Mouse (Mus musculus): ENCODE data around the gene Aldh3b3. TPM values are rescaled to one million over a fixed set of nuclear protein-coding genes. Genes with fewer than 3 reads are reported as not detected.
"Not testable (repeated sequence)": the region's sequence is repeated elsewhere in the genome, so short reads cannot be mapped to it uniquely, and the experiment has no call there.

Aldh3b3 gene
- polyA plus RNA-seq, 1 experiment from 2014 or later: not detected

DNA sequence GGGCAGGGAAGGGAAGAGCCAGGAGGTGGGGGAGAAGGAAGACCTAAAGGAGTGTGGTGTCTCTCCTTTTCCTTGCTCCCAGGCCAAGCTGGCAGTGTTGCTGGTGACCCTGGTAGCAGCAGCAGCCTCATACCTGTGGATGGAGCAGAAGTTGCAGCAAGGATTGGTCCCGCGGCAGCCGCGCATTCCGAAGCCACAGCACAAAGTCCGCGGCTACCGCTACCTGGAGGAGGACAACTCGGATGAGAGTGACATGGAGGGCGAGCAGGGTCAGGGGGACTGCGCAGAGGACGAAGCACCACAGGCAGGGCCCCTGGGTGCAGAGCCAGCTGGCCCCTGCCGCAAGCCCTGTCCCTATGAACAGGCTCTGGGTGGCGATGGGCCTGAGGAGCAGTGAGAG is 9.9 kb upstream of the Aldh3b3 start:
- 70% methylated on average over 13 of the region's 14 CpGs for WGBS
- Histone ChIP-seq H3K27ac (ENCODE audit: low read length) (no peak overlapping the region), H3K27me3 (ENCODE audit: control insufficient read depth, insufficient read depth, low read length) (no peaks in the 10 kb centered on the region)

DNA sequence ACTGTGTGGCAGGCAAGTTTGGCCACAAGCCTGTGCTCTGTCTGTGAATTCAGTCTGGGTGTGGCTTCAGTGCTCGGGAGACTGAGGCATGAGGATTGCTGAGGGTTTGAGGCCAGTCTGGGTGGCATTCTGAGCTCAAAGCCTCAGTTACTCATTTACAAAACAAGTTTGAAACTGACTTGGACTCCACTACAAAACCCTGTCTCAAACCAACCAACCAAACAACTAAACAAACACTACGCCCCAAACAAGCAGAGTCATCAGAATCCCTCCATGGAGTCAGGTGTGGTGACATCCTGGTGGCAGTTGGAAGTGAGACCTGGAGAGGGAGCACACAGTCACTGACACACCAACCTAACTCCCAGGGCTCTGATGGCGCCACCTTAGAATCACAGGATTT is 8.1 kb upstream of the Aldh3b3 start:
- Histone ChIP-seq H3K9me3 (replicated peaks; ENCODE audit: control insufficient read depth, low read length) (no peaks in the 10 kb centered on the region), H3K4me2 (ENCODE audit: low read depth, low read length) (no peak overlapping the region), H3K4me1 (ENCODE audit: control insufficient read depth, insufficient read depth, low read length) (peaks cover 12% of the 10 kb centered on the region), H3K27me3 (ENCODE audit: control insufficient read depth, insufficient read depth, low read length) (no peaks in the 10 kb centered on the region), H3K4me3 (ENCODE audit: low read length) (no peak overlapping the region), H3K9ac (ENCODE audit: low read length) (no peak overlapping the region), H3K36me3 (ENCODE audit: control insufficient read depth, insufficient read depth) (no peaks in the 10 kb centered on the region), H3K27ac (ENCODE audit: low read length) (no peak overlapping the region)
- WGBS: 73% methylated on average over 3 of the region's 3 CpGs
- no peak for ATAC-seq (replicated peaks; ENCODE audit: extremely low read depth, insufficient read depth, low FRiP score)

More for the DNA sequence above, 9.9 kb upstream of the Aldh3b3 start:
- Histone ChIP-seq H3K36me3 (ENCODE audit: control insufficient read depth, insufficient read depth) (no peaks in the 10 kb centered on the region), H3K4me1 (ENCODE audit: control insufficient read depth, insufficient read depth, low read length) (peaks cover 12% of the 10 kb centered on the region), H3K9ac (ENCODE audit: low read length) (no peak overlapping the region), H3K4me2 (ENCODE audit: low read depth, low read length) (no peak overlapping the region), H3K9me3 (replicated peaks; ENCODE audit: control insufficient read depth, low read length) (no peaks in the 10 kb centered on the region), H3K4me3 (ENCODE audit: low read length) (no peak overlapping the region)
- no peak for ATAC-seq (replicated peaks; ENCODE audit: extremely low read depth, insufficient read depth, low FRiP score)

DNA sequence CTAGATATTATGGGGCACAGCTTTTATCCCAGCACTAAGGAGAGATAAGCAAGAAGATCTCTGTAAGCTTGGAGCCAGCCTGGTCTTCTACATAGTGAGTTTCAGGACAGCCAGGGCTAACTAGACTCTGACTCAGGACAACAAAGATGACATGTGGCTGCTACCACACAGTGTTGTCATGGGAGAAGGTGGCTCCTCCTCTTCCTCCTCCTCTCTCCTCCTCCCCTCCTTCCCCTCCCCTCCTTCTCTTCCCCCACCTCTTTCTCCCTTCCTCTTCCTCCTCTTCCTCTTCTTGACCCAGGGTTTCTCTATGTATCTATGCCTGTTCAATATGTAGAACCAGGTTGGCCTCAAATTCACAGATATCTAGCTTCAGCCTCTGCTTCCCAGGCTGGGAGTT is 7.0 kb upstream of the Aldh3b3 start:
- no peak overlapping the region for H3K9ac ChIP-seq (ENCODE audit: low read length)
- H3K36me3 ChIP-seq (ENCODE audit: control insufficient read depth, insufficient read depth): no peaks in the 10 kb centered on the region
- H3K4me3 ChIP-seq (ENCODE audit: low read length): no peak overlapping the region
- no peak for ATAC-seq (replicated peaks; ENCODE audit: extremely low read depth, insufficient read depth, low FRiP score)
- H3K27ac ChIP-seq (ENCODE audit: low read length): no peak overlapping the region
- no peak overlapping the region for H3K4me2 ChIP-seq (ENCODE audit: low read depth, low read length)
- H3K9me3 ChIP-seq (replicated peaks; ENCODE audit: control insufficient read depth, low read length): no peaks in the 10 kb centered on the region
- no peaks in the 10 kb centered on the region for H3K27me3 ChIP-seq (ENCODE audit: control insufficient read depth, insufficient read depth, low read length)
- peaks cover 2% of the 10 kb centered on the region; the same call in 1 of the 2 replicates for H3K4me1 ChIP-seq (ENCODE audit: control insufficient read depth, insufficient read depth, low read length)

DNA sequence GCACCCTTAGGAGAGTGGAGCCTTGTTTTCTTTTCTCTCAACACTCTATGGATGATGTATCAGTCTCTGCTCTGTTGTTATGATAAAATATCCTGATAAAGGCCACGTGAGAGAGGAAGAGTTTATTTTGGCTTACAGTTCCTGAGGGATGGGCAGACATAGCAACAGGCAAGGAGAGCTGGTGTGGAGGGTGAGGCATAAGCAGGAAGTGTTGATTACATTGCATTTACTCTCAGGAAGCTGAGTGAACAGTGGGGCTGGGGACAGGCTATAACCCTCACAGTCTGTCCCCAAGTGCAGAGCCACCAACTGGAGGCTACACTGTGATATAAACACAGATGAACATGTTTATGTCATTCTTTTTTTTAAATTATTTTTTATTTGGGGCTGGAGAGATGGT is 6.3 kb upstream of the Aldh3b3 start:
- no peak overlapping the region for H3K4me3 ChIP-seq (ENCODE audit: low read length)
- H3K36me3 ChIP-seq (ENCODE audit: control insufficient read depth, insufficient read depth): no peaks in the 10 kb centered on the region
- no peaks in the 10 kb centered on the region for H3K27me3 ChIP-seq (ENCODE audit: control insufficient read depth, insufficient read depth, low read length)
- H3K4me1 ChIP-seq (ENCODE audit: control insufficient read depth, insufficient read depth, low read length): no peaks in the 10 kb centered on the region
- H3K9ac ChIP-seq (ENCODE audit: low read length): no peak overlapping the region
- H3K27ac ChIP-seq (ENCODE audit: low read length): no peak overlapping the region
- 38% methylated on average over 1 of the region's 1 CpGs for WGBS
- ATAC-seq (replicated peaks; ENCODE audit: extremely low read depth, insufficient read depth, low FRiP score): no peak
- H3K9me3 ChIP-seq (replicated peaks; ENCODE audit: control insufficient read depth, low read length): no peaks in the 10 kb centered on the region
- H3K4me2 ChIP-seq (ENCODE audit: low read depth, low read length): no peak overlapping the region

- H3K27ac ChIP-seq (ENCODE audit: low read length): no peak overlapping the region
- no peaks in the 10 kb centered on the region for H3K9me3 ChIP-seq (replicated peaks; ENCODE audit: control insufficient read depth, low read length)
- H3K36me3 ChIP-seq (ENCODE audit: control insufficient read depth, insufficient read depth): no peaks in the 10 kb centered on the region
- WGBS: 81% methylated on average over 3 of the region's 3 CpGs
- no peak for ATAC-seq (replicated peaks; ENCODE audit: extremely low read depth, insufficient read depth, low FRiP score)
- no peaks in the 10 kb centered on the region for H3K27me3 ChIP-seq (ENCODE audit: control insufficient read depth, insufficient read depth, low read length)
- H3K9ac ChIP-seq (ENCODE audit: low read length): no peak overlapping the region
- H3K4me3 ChIP-seq (ENCODE audit: low read length): no peak overlapping the region
- 0 out of 2 replicates have a peak, but pooled peaks cover 3% of the 10 kb centered on the region for H3K4me1 ChIP-seq (ENCODE audit: control insufficient read depth, insufficient read depth, low read length)
- no peak overlapping the region for H3K4me2 ChIP-seq (ENCODE audit: low read depth, low read length)
Measured at GRCm38 (mm10) chr19:3955033-3955432, 3.4 kb upstream of the Aldh3b3 start.

DNA sequence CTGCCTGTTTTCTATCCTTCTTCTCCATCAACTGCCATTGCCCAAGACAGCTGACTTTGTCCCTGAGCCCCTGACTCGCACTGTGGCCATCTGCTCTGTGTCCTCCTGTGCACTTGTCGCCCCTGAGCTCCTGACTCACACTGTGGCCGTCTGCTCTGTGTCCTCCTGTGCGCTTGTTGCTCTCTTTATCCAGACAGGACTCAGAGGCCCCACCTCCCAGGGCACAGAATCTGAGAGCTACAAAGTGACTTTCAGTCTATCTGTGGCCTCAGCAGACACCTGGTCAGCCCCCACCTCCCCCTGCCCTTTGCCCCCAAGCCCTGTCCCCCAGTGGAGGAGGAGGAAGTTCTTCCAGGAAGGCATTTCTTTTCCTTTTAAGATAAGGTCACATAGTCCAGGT is 2.6 kb upstream of the Aldh3b3 start:
- WGBS: 23% methylated on average over 4 of the region's 4 CpGs
- no peak for ATAC-seq (replicated peaks; ENCODE audit: extremely low read depth, insufficient read depth, low FRiP score)

DNA sequence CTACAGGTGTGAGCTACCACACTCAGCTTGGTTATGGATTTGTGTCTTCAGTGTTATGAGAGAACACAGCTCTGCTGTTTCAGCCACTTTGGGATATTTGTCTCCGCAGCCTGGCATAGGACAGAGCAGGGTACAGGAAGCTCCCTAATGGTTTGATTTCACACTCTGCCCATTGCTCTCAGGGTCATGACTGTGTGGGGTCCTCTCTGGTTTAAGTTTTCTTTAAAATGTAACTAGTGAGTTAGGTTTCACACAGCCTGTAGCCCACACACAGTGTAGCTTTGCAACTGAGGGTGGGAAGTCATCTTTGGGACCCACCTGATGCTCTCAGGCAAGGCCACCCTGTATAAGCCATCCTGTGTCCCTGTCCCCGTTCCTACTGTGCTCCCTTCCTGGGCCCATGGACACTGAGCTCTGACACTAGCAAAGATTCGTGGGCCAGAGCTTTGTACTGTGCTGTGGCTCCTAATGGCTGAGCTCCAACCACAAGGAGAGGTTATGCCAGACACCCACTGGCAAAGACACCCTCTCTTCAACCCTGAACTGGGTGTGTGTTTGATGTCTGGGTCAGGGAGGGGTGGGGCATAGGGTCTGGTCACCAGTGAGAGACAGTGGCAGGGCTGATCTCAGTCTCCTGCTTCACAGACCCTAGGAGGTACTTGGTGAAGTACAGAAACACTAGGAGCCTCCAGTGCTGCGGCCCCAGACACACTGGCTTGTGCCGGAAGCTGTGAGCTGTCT is 979 bp upstream of the Aldh3b3 start:
- H3K9ac ChIP-seq (ENCODE audit: low read length); ATAC-seq (replicated peaks; ENCODE audit: extremely low read depth, insufficient read depth, low FRiP score); H3K4me3 ChIP-seq (ENCODE audit: low read length); H3K27me3 ChIP-seq (ENCODE audit: control insufficient read depth, insufficient read depth, low read length); H3K4me2 ChIP-seq (ENCODE audit: low read depth, low read length); H3K4me1 ChIP-seq (ENCODE audit: control insufficient read depth, insufficient read depth, low read length); H3K36me3 ChIP-seq (ENCODE audit: control insufficient read depth, insufficient read depth); H3K9me3 ChIP-seq (replicated peaks; ENCODE audit: control insufficient read depth, low read length); H3K27ac ChIP-seq (ENCODE audit: low read length): not testable (repeated sequence)
- 77% methylated on average over 5 of the region's 5 CpGs for WGBS

More for the DNA sequence above, 2.6 kb upstream of the Aldh3b3 start:
- no peak overlapping the region for H3K9ac ChIP-seq (ENCODE audit: low read length)
- no peaks in the 10 kb centered on the region for H3K9me3 ChIP-seq (replicated peaks; ENCODE audit: control insufficient read depth, low read length)
- H3K4me1 ChIP-seq (ENCODE audit: control insufficient read depth, insufficient read depth, low read length): 0 out of 2 replicates have a peak, but pooled peaks cover 3% of the 10 kb centered on the region
- no peaks in the 10 kb centered on the region for H3K36me3 ChIP-seq (ENCODE audit: control insufficient read depth, insufficient read depth)
- no peak overlapping the region for H3K4me3 ChIP-seq (ENCODE audit: low read length)
- H3K27me3 ChIP-seq (ENCODE audit: control insufficient read depth, insufficient read depth, low read length): no peaks in the 10 kb centered on the region
- H3K27ac ChIP-seq (ENCODE audit: low read length): no peak overlapping the region
- no peak overlapping the region for H3K4me2 ChIP-seq (ENCODE audit: low read depth, low read length)

GRCm38 (mm10) chr19:3959030-3959429 is 585 bp downstream of the Aldh3b3 start:
- H3K36me3 ChIP-seq (ENCODE audit: control insufficient read depth, insufficient read depth): no peaks in the 10 kb centered on the region
- ATAC-seq (replicated peaks; ENCODE audit: extremely low read depth, insufficient read depth, low FRiP score): no peak
- H3K27ac ChIP-seq (ENCODE audit: low read length): no peak overlapping the region
- 0 out of 2 replicates have a peak, but pooled peaks cover 3% of the 10 kb centered on the region for H3K4me1 ChIP-seq (ENCODE audit: control insufficient read depth, insufficient read depth, low read length)
- H3K4me3 ChIP-seq (ENCODE audit: low read length): no peak overlapping the region
- H3K9ac ChIP-seq (ENCODE audit: low read length): no peak overlapping the region
- H3K27me3 ChIP-seq (ENCODE audit: control insufficient read depth, insufficient read depth, low read length): no peaks in the 10 kb centered on the region
- H3K9me3 ChIP-seq (replicated peaks; ENCODE audit: control insufficient read depth, low read length): no peaks in the 10 kb centered on the region
- H3K4me2 ChIP-seq (ENCODE audit: low read depth, low read length): no peak overlapping the region

DNA sequence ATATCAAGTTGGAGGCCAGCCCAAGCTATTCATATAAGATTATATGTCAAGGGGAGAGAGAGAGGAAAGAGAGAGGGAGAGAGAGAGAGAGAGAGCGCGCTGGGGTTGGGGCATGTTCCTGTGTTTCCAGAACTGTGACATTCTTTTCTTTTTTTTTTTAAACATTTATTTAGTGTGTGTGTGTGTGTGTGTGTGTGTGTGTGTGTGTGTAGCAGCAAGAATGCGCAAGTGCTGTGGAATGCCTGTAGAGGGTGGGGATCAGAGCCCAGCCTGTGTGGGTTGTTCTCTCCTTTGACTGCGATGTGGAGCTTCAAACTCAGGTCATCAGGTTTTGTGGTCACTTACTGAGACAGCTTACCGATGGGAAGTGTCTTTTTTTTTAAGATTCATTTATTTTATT is 1.8 kb downstream of the Aldh3b3 start:
- ATAC-seq (replicated peaks; ENCODE audit: extremely low read depth, insufficient read depth, low FRiP score): no peak
- no peak overlapping the region for H3K27ac ChIP-seq (ENCODE audit: low read length)
- no peaks in the 10 kb centered on the region for H3K9me3 ChIP-seq (replicated peaks; ENCODE audit: control insufficient read depth, low read length)
- 83% methylated on average over 5 of the region's 5 CpGs for WGBS
- H3K9ac ChIP-seq (ENCODE audit: low read length): no peak overlapping the region
- H3K36me3 ChIP-seq (ENCODE audit: control insufficient read depth, insufficient read depth): no peaks in the 10 kb centered on the region
- H3K4me2 ChIP-seq (ENCODE audit: low read depth, low read length): no peak overlapping the region
- no peaks in the 10 kb centered on the region for H3K27me3 ChIP-seq (ENCODE audit: control insufficient read depth, insufficient read depth, low read length)
- H3K4me3 ChIP-seq (ENCODE audit: low read length): no peak overlapping the region
- 0 out of 2 replicates have a peak, but pooled peaks cover 3% of the 10 kb centered on the region for H3K4me1 ChIP-seq (ENCODE audit: control insufficient read depth, insufficient read depth, low read length)
